Mouse (Mus musculus): ENCODE measurements at regions not wholly inside any gene's neighbourhood (a gene's known extent, or its start where the extent isn't known, plus 50 kb on each side); places are given as distances from the start of the nearest gene placed in this dataset.

DNA sequence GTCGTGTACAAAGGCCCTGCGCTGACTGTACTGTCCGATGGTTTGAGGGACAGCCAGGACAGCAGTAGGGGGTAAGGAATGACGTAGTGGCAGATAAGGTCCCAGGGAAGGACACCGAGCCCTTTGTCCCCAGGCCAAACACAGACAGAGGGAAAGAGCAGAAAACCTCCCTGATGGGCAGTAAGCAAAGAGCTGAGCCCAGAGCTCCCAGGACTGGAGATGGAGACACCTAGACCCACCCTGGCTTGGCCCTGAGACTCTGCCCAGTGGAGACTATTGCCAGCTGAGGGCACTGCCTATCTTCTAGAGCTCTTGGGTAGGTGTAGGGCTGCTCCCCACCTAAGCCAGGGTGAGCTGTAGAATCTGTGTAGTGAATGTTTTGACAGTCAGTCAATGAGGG, 116.5 kb upstream of the 1600014C23Rik start:
- Histone ChIP-seq H3K27ac (peak overlapping the region; percentile 16; the same call in 1 of the 2 replicates), H3K27me3 (ENCODE audit: low read depth, poor library complexity, severe bottlenecking) (peaks cover 5% of the 10 kb centered on the region; the same call in 1 of the 2 replicates), H3K9me3 (replicated peaks) (0 out of 2 replicates have a peak, but pooled peaks cover 3% of the 10 kb centered on the region), H3K4me3 (no peak overlapping the region), H3K36me3 (no peaks in the 10 kb centered on the region), H3K4me1 (peaks cover 35% of the 10 kb centered on the region)
- DNase-seq (ENCODE audit: low spot score), result no peak
- 91% methylated on average over 5 of the region's 5 CpGs for WGBS

DNA sequence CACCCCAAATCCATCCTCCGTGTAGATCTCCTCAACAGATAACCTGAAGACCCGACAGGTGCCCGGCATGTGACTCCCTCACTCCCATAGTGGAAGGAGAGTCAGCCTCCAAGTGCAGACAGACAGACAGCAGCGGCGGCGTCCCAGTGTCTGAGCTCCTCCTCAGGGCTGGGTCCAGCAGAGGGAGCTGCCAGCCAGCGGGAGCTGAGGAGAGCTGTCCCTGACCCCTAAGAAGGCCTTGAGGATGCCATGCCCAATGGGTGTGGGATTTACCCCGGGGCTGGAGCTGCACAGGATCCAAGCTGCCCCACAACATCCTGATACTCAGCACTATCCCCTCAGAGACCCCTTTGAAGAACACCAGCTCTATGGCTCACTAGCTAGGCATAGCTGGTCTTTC, 115.0 kb upstream of the 1600014C23Rik start:
- Histone ChIP-seq H3K36me3 (no peaks in the 10 kb centered on the region), H3K4me3 (no peak overlapping the region), H3K4me1 (peaks cover 28% of the 10 kb centered on the region), H3K9me3 (replicated peaks) (0 out of 2 replicates have a peak, but pooled peaks cover 3% of the 10 kb centered on the region), H3K27me3 (ENCODE audit: low read depth, poor library complexity, severe bottlenecking) (peaks cover 5% of the 10 kb centered on the region; the same call in 1 of the 2 replicates), H3K27ac (peak overlapping the region; percentile 21)
- peak; percentile 59 for DNase-seq (ENCODE audit: low spot score)
- WGBS, result 39% methylated on average over 8 of the region's 8 CpGs

DNA sequence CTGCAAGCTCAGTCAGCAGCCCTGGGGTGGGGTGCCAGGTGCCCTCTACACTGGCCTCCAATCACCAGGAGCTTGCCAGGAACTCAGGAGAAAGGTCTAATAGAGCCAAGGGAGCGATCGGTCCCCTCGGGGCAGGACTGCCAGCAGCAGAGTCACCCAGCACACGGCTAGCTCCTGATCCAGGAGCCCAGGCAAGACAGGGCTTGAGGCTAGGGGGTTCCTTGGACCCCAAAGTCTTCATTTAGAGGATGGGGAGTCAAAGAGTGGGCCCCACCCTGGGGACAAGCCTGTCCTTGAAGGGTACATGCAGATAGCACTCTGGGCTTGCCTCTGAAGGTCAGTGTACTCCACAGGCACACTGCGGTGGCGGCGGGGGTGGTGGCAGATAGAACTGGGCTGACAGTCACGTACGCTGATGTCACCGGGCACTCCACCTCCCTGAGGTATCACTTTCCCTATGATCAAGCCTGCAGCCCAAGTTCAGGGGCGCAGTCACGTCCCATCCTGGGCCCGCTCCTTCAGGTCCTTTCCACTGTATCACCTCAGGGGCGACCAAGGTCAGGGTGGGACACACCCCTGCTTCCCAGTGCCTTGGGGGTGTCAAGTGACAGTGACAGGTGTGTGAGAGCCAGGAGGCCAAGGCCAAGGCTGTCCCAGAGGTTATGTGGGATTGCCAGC, 114.2 kb upstream of the 1600014C23Rik start:
- H3K27me3 ChIP-seq (ENCODE audit: low read depth, poor library complexity, severe bottlenecking), result peaks cover 5% of the 10 kb centered on the region; the same call in 1 of the 2 replicates
- H3K9me3 ChIP-seq (replicated peaks), result 0 out of 2 replicates have a peak, but pooled peaks cover 3% of the 10 kb centered on the region
- no peak for DNase-seq (ENCODE audit: low spot score)
- peak overlapping the region; percentile 21 for H3K27ac ChIP-seq
- H3K4me1 ChIP-seq, result peaks cover 27% of the 10 kb centered on the region
- no peak overlapping the region for H3K4me3 ChIP-seq
- WGBS, result 92% methylated on average over 14 of the region's 14 CpGs
- no peaks in the 10 kb centered on the region for H3K36me3 ChIP-seq

DNA sequence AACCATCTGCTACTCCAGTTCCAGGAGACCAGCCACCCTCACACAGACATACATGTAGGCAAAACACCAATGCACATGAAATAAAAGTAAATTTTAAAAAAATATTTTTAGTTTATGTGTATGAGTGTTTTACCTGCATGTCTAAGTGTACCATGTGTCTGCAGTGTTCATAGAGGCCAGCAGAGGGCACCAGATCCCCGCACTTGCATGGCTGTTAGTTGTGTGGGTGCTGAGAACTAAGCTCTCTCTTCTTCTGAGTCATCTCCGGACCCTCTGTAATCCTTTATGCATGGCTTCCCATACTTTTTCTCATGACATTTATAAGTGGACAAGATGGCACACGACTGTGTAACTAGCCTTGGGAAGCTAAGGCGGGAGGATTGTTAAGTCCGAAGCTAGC, 112.2 kb upstream of the 1600014C23Rik start:
- Histone ChIP-seq H3K36me3 (no peaks in the 10 kb centered on the region), H3K27me3 (ENCODE audit: low read depth, poor library complexity, severe bottlenecking) (peaks cover 5% of the 10 kb centered on the region; the same call in 1 of the 2 replicates), H3K4me3 (no peak overlapping the region), H3K27ac (no peak overlapping the region), H3K9me3 (replicated peaks) (0 out of 2 replicates have a peak, but pooled peaks cover 3% of the 10 kb centered on the region), H3K4me1 (peaks cover 14% of the 10 kb centered on the region; the same call in 1 of the 2 replicates)
- WGBS, result 90% methylated on average over 5 of the region's 5 CpGs
- DNase-seq (ENCODE audit: low spot score), result no peak

DNA sequence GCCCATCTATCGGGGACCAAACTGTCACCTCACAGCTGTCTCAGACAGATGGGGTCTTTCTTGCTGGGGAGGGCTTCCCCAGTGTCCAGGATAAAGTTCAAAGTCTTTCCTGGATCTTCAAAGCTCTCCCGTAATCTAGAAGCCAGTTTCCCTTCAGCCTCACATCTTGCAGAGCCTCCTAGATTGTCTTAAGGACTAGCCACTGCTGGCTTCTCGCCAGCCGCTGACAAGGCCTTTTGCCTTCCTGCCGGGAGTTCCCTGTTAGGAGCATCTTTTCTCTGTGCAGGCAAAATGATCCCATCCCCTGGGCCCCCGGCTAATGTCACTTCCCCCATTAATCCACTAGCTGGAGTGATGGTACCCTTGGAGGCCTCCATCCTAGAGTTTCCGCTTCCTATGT, 103.1 kb upstream of the 1600014C23Rik start:
- 63% methylated on average over 7 of the region's 7 CpGs for WGBS
- H3K9me3 ChIP-seq (replicated peaks), result no peaks in the 10 kb centered on the region
- no peaks in the 10 kb centered on the region for H3K36me3 ChIP-seq
- H3K4me1 ChIP-seq, result peaks cover 16% of the 10 kb centered on the region
- 0 out of 2 replicates have a peak, but pooled peaks cover 6% of the 10 kb centered on the region for H3K27me3 ChIP-seq (ENCODE audit: low read depth, poor library complexity, severe bottlenecking)
- no peak overlapping the region for H3K4me3 ChIP-seq
- no peak overlapping the region for H3K27ac ChIP-seq
- no peak for DNase-seq (ENCODE audit: low spot score)

DNA sequence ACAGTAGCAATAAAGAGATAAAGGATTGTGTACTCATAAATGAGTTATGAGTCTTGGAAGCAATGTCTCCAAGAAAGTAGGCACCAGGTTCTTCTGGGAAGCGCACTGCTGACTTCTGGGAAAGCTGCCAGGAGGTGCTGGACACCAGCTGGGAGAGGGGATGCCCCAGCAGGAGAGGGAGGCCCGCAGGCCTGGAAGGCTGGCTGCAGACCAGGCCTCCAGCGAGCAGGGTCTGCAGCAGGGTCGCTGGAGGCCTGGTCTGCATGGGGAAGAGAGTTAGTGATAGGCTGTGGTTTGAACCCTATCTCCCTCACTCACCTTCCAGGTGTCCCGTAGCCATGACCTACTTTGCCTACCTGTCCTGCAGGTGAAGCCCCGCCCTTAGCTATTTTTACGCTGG, 102.6 kb upstream of the 1600014C23Rik start:
- Histone ChIP-seq H3K4me1 (peaks cover 16% of the 10 kb centered on the region), H3K27ac (peak overlapping the region; percentile 7; the same call in 1 of the 2 replicates), H3K27me3 (ENCODE audit: low read depth, poor library complexity, severe bottlenecking) (0 out of 2 replicates have a peak, but pooled peaks cover 6% of the 10 kb centered on the region), H3K4me3 (no peak overlapping the region), H3K36me3 (no peaks in the 10 kb centered on the region), H3K9me3 (replicated peaks) (peaks cover under 1% of the 10 kb centered on the region; the same call in 1 of the 2 replicates)
- DNase-seq (ENCODE audit: low spot score), result no peak
- 81% methylated on average over 7 of the region's 7 CpGs for WGBS

DNA sequence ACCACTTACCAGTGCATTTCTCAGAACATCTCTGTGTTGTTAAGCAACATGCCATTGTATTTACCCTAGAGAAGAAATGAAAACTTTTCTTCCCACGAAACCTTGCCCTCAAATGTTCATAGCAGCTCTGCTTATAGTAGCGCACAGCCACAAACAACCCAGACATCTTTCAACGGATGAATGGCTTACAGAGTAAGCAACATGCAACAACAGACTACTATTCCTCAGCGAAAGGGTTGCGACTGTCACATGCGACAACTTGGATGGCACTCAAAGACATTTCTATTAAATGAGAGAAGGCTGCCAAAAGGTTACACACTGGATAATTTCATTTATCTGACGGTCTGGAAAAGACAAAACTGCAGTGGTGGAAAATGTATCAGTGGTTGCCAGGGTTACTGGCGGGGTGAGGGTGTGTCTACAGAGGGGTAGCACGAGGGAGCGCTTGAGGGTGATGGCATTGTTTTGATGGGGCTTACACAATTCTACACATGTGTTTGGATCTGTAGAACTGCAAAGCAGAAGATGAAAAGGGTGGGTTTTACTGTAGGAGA, 101.0 kb upstream of the 1600014C23Rik start:
- H3K27ac ChIP-seq, result no peak overlapping the region

DNA sequence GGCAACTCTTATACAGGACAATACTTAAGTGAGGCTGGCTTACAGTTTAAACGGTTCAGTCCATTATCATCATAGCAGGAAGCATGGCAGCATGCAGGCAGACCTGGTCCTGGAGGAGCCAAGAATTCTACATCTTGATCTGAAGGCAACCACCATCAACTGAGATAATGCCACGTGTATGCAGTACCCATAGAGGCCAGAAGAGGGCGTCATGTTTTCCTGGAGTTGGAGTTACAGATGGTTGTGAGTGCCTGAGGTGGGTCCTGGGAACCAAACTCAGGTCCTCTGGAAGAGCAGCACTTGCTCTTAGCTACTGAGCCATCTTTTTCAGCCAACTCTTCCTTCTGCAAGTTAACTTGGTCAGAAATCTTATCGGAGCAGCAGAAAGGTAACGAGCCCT, 96.7 kb upstream of the 1600014C23Rik start:
- no peak for DNase-seq (ENCODE audit: low spot score)
- H3K27me3 ChIP-seq (ENCODE audit: low read depth, poor library complexity, severe bottlenecking), result no peaks in the 10 kb centered on the region
- no peak overlapping the region for H3K4me3 ChIP-seq
- no peaks in the 10 kb centered on the region for H3K36me3 ChIP-seq
- peaks cover 9% of the 10 kb centered on the region for H3K4me1 ChIP-seq
- no peak overlapping the region for H3K27ac ChIP-seq
- 84% methylated on average over 5 of the region's 5 CpGs for WGBS
- peaks cover 7% of the 10 kb centered on the region; the same call in 1 of the 2 replicates for H3K9me3 ChIP-seq (replicated peaks)

More for the DNA sequence above, 101.0 kb upstream of the 1600014C23Rik start:
- Histone ChIP-seq H3K4me1 (peaks cover 16% of the 10 kb centered on the region), H3K9me3 (replicated peaks) (peaks cover 7% of the 10 kb centered on the region; the same call in 1 of the 2 replicates), H3K4me3 (no peak overlapping the region), H3K36me3 (no peaks in the 10 kb centered on the region), H3K27me3 (ENCODE audit: low read depth, poor library complexity, severe bottlenecking) (0 out of 2 replicates have a peak, but pooled peaks cover 6% of the 10 kb centered on the region)
- WGBS, result 89% methylated on average over 10 of the region's 10 CpGs
- no peak for DNase-seq (ENCODE audit: low spot score)

DNA sequence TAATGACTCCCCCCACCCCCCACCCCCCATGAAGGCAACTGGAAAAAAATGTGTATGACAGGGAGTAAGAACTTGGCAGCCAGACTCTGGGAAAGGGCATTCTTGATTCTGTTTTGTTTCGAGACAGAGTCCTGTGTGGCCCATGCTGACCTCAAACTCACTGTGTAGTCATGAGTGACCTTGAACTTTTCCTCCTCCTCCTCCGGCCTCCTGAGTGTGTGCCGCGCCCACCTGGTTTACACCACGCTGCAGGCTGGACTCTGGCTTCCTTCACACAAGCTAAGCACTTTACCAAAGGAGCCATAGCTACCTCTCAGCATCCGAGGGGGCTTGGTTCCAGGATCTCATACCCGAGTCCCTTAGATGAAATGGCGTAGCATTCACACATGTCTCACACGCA, 95.9 kb upstream of the 1600014C23Rik start:
- 92% methylated on average over 9 of the region's 9 CpGs for WGBS
- Histone ChIP-seq H3K27me3 (ENCODE audit: low read depth, poor library complexity, severe bottlenecking) (no peaks in the 10 kb centered on the region), H3K9me3 (replicated peaks) (peaks cover 7% of the 10 kb centered on the region; the same call in 1 of the 2 replicates), H3K4me3 (no peak overlapping the region), H3K36me3 (no peaks in the 10 kb centered on the region), H3K27ac (no peak overlapping the region), H3K4me1 (peaks cover 14% of the 10 kb centered on the region)
- DNase-seq (ENCODE audit: low spot score), result no peak

DNA sequence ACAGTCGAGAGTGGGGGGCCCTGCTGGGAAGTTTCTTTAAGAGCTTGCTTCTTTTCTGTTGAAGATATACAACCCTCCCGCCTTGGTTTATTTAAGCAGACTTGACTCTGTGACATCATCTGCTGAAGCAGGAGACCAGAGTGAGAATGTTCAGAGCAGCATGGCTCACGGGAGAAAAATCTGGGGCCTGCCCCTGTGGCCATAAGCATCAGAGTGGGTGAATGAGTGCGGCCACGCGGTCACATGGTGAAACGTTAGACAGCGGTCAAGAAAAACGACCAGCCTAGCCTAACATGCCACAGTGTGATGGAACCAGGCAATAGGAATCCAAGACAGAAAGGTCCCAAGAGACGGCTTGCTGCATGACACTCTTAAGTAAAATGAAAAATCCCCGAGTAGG, 95.2 kb upstream of the 1600014C23Rik start:
- 84% methylated on average over 11 of the region's 11 CpGs for WGBS
- DNase-seq (ENCODE audit: low spot score), result no peak
- H3K36me3 ChIP-seq, result no peaks in the 10 kb centered on the region
- no peak overlapping the region for H3K4me3 ChIP-seq
- H3K27ac ChIP-seq, result no peak overlapping the region
- H3K9me3 ChIP-seq (replicated peaks), result peaks cover 7% of the 10 kb centered on the region; the same call in 1 of the 2 replicates
- H3K27me3 ChIP-seq (ENCODE audit: low read depth, poor library complexity, severe bottlenecking), result no peaks in the 10 kb centered on the region
- peaks cover 14% of the 10 kb centered on the region for H3K4me1 ChIP-seq

DNA sequence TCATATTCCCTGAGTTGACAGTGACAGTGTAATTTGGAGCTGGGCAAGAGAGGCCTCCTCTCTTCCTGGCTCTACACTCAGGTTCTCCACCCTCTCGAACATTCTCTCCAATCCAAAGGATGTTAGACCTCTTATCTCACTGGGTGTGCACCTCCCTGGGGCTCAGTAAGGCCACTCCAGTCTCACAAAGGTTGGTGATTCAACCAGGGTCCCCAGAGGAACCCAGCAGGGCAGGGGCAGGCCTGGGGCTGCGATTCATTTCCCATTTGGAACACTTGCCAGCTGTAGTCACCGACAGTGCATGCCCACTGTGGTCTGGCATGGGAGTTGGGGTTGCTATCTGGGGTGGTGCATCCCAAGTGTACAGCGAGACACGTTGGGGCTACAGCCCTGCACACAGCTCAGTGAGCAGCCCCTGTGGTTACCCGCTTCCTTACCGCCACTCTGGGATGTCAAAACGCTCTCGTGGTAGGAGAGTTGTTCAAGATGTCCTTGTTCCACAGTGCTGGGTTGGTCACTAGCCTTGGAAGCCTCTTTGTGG, 94.7 kb upstream of the 1600014C23Rik start:
- H3K27ac ChIP-seq, result peak overlapping the region; percentile 53; the same call in 1 of the 2 replicates
- WGBS, result 90% methylated on average over 9 of the region's 9 CpGs
- no peak for DNase-seq (ENCODE audit: low spot score)
- peaks cover 7% of the 10 kb centered on the region; the same call in 1 of the 2 replicates for H3K9me3 ChIP-seq (replicated peaks)
- no peaks in the 10 kb centered on the region for H3K36me3 ChIP-seq
- H3K4me1 ChIP-seq, result peaks cover 14% of the 10 kb centered on the region
- H3K27me3 ChIP-seq (ENCODE audit: low read depth, poor library complexity, severe bottlenecking), result no peaks in the 10 kb centered on the region
- H3K4me3 ChIP-seq, result no peak overlapping the region

DNA sequence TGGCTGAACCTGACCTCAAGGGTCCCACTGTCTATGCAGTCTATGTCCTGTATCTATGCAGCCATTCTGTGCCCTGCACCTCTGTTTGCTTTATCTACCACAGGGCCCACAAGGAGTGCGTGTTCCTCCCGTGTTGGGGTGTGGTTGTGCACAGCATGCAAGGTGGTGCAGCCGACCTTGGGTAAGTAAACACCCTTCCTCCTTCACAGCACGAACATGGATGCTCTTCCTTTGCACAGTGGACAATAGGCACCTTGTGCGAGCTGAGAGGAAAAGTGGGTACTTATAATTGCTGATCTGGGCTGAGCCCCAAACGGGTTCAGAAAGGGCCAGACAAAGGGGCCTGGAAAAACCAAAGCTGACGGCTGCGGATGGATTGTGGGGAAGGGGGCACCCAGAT, 91.3 kb upstream of the 1600014C23Rik start:
- Histone ChIP-seq H3K36me3 (no peaks in the 10 kb centered on the region), H3K4me3 (no peak overlapping the region), H3K9me3 (replicated peaks) (no peaks in the 10 kb centered on the region), H3K4me1 (peaks cover 28% of the 10 kb centered on the region), H3K27ac (peak overlapping the region; percentile 73), H3K27me3 (ENCODE audit: low read depth, poor library complexity, severe bottlenecking) (no peaks in the 10 kb centered on the region)
- DNase-seq (ENCODE audit: low spot score), result no peak
- WGBS, result 80% methylated on average over 8 of the region's 8 CpGs

DNA sequence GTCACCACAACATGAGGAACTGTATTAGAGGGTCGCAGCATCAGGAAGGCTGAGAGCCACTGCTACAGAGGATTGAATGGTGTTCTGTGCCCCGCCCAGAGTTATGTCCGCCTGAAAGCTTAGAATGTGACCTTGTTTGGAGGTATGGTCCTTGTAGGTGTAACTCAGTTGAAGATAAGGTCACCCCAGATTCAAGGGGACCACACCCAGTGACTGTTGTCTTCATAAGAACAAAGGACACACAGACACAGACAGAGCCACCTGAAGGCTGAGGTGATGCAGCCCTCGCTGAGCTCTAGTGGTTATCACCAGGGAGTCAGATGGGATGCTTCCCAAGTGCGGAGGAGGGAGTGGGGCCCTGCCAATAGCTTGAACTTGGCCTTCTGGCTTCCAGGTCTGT, 89.9 kb upstream of the 1600014C23Rik start:
- 88% methylated on average over 5 of the region's 5 CpGs for WGBS
- H3K9me3 ChIP-seq (replicated peaks), result no peaks in the 10 kb centered on the region
- H3K27me3 ChIP-seq (ENCODE audit: low read depth, poor library complexity, severe bottlenecking), result no peaks in the 10 kb centered on the region
- peaks cover 25% of the 10 kb centered on the region for H3K4me1 ChIP-seq
- H3K4me3 ChIP-seq, result no peak overlapping the region
- H3K36me3 ChIP-seq, result no peaks in the 10 kb centered on the region
- DNase-seq (ENCODE audit: low spot score), result no peak
- no peak overlapping the region for H3K27ac ChIP-seq

Data from limb, embryonic 10.5 days (tissue).